Mouse (Mus musculus): ENCODE results near the gene Adamts2. TPM values are rescaled to one million over a fixed set of nuclear protein-coding genes. Genes with fewer than 3 reads are reported as not detected.

Gene Adamts2
- 9.0 and 10.2 TPM in 2 replicates for polyA plus RNA-seq (2014; fragmentation: Nextera tagmentation; extraction: Ambion mirVana)

- Histone ChIP-seq H3K4me2 (ENCODE audit: low read length) (peak within 1 kb of the TSS; percentile 91), H3K4me1 (replicated peaks; ENCODE audit: control insufficient read depth, insufficient read depth, low read length) (peaks cover 8% of the 10 kb centered on the region; the same call in 1 of the 2 replicates), H3K27me3 (replicated peaks; ENCODE audit: control insufficient read depth, insufficient read depth, low read length) (peaks cover 42% of the 10 kb centered on the region), H3K9me3 (ENCODE audit: control insufficient read depth, low read length) (no peaks in the 10 kb centered on the region), H3K9ac (ENCODE audit: low read length) (peak within 1 kb of the TSS; percentile 53), H3K36me3 (ENCODE audit: control insufficient read depth, insufficient read depth, low read length) (no peaks in the 10 kb centered on the region), H3K27ac (ENCODE audit: low read depth) (0 out of 2 replicates have a peak within 1 kb of the TSS, but pooled peaks have one; percentile 22), H3K4me3 (ENCODE audit: low read depth, low read length) (peak within 1 kb of the TSS; percentile 66)
- WGBS = under 1% methylated on average over 57 of the region's 82 CpGs
- DNase-seq (ENCODE audit: low spot score) (peak; percentile 81), ATAC-seq (replicated peaks; ENCODE audit: low FRiP score, low TSS enrichment, low read depth) (peak; percentile 78)
Observed at GRCm38 (mm10) chr11:50601641-50602355, at the start of gene Adamts2. TSS of gene Adamts2 (plus strand) at chr11:50602084.

GRCm38 (mm10) chr11:50557064-50557463 is 44.8 kb upstream of the Adamts2 start:
- no peak for ATAC-seq (replicated peaks; ENCODE audit: low FRiP score, low TSS enrichment, low read depth)
- Histone ChIP-seq H3K27ac (ENCODE audit: low read depth) (no peak overlapping the region), H3K9me3 (ENCODE audit: control insufficient read depth, low read length) (peaks cover 8% of the 10 kb centered on the region; the same call in 1 of the 2 replicates)

DNA sequence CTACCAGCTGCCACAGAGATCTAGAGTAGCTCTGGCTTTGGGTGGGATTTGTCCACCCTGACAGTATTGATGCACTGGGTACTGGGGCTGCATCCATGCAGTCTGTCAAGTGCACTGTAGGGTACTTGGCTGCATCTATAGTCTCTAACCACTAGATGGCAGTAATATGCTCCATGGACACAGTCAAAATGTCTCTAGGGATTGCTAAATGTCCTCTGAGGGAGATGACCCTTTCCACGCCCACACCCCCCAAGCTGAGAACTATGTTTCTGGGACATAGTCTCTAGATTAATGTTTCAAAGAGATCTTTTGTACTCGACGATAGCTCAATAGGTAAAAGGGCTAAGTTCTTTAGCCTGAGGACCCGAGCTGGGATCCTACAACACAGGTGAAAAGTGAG is 42.8 kb upstream of the Adamts2 start:
- DNase-seq (ENCODE audit: low spot score) = peak; percentile 54
- Histone ChIP-seq H3K4me1 (replicated peaks; ENCODE audit: control insufficient read depth, insufficient read depth, low read length) (no peaks in the 10 kb centered on the region), H3K27me3 (replicated peaks; ENCODE audit: control insufficient read depth, insufficient read depth, low read length) (no peaks in the 10 kb centered on the region), H3K36me3 (ENCODE audit: control insufficient read depth, insufficient read depth, low read length) (no peaks in the 10 kb centered on the region), H3K27ac (ENCODE audit: low read depth) (no peak overlapping the region), H3K4me3 (ENCODE audit: low read depth, low read length) (no peak overlapping the region), H3K9me3 (ENCODE audit: control insufficient read depth, low read length) (peaks cover 8% of the 10 kb centered on the region; the same call in 1 of the 2 replicates), H3K9ac (ENCODE audit: low read length) (no peak overlapping the region), H3K4me2 (ENCODE audit: low read length) (no peak overlapping the region)
- WGBS = 29% methylated on average over 4 of the region's 4 CpGs
- no peak for ATAC-seq (replicated peaks; ENCODE audit: low FRiP score, low TSS enrichment, low read depth)

More at GRCm38 (mm10) chr11:50557064-50557463, 44.8 kb upstream of the Adamts2 start:
- no peak for DNase-seq (ENCODE audit: low spot score)
- H3K4me1 ChIP-seq (replicated peaks; ENCODE audit: control insufficient read depth, insufficient read depth, low read length) = no peaks in the 10 kb centered on the region
- WGBS = 89% methylated on average over 3 of the region's 3 CpGs
- no peak overlapping the region for H3K4me2 ChIP-seq (ENCODE audit: low read length)
- no peak overlapping the region for H3K9ac ChIP-seq (ENCODE audit: low read length)
- H3K4me3 ChIP-seq (ENCODE audit: low read depth, low read length) = no peak overlapping the region
- no peaks in the 10 kb centered on the region for H3K27me3 ChIP-seq (replicated peaks; ENCODE audit: control insufficient read depth, insufficient read depth, low read length)
- H3K36me3 ChIP-seq (ENCODE audit: control insufficient read depth, insufficient read depth, low read length) = no peaks in the 10 kb centered on the region

GRCm38 (mm10) chr11:50565466-50566211 is 36.2 kb upstream of the Adamts2 start:
- no peak for DNase-seq (ENCODE audit: low spot score)
- Histone ChIP-seq H3K27ac (ENCODE audit: low read depth) (no peak overlapping the region), H3K4me1 (replicated peaks; ENCODE audit: control insufficient read depth, insufficient read depth, low read length) (no peaks in the 10 kb centered on the region), H3K9me3 (ENCODE audit: control insufficient read depth, low read length) (no peaks in the 10 kb centered on the region), H3K36me3 (ENCODE audit: control insufficient read depth, insufficient read depth, low read length) (no peaks in the 10 kb centered on the region), H3K4me3 (ENCODE audit: low read depth, low read length) (no peak overlapping the region), H3K9ac (ENCODE audit: low read length) (no peak overlapping the region), H3K27me3 (replicated peaks; ENCODE audit: control insufficient read depth, insufficient read depth, low read length) (no peaks in the 10 kb centered on the region), H3K4me2 (ENCODE audit: low read length) (no peak overlapping the region)
- WGBS = 70% methylated on average over 20 of the region's 20 CpGs
- ATAC-seq (replicated peaks; ENCODE audit: low FRiP score, low TSS enrichment, low read depth) = no peak

- no peaks in the 10 kb centered on the region for H3K4me1 ChIP-seq (replicated peaks; ENCODE audit: control insufficient read depth, insufficient read depth, low read length)
- WGBS = 69% methylated on average over 6 of the region's 6 CpGs
- H3K4me2 ChIP-seq (ENCODE audit: low read length) = no peak overlapping the region
- H3K9ac ChIP-seq (ENCODE audit: low read length) = no peak overlapping the region
- no peak for ATAC-seq (replicated peaks; ENCODE audit: low FRiP score, low TSS enrichment, low read depth)
- H3K27me3 ChIP-seq (replicated peaks; ENCODE audit: control insufficient read depth, insufficient read depth, low read length) = no peaks in the 10 kb centered on the region
- H3K36me3 ChIP-seq (ENCODE audit: control insufficient read depth, insufficient read depth, low read length) = no peaks in the 10 kb centered on the region
- no peak overlapping the region for H3K27ac ChIP-seq (ENCODE audit: low read depth)
- no peak for DNase-seq (ENCODE audit: low spot score)
- H3K4me3 ChIP-seq (ENCODE audit: low read depth, low read length) = no peak overlapping the region
- H3K9me3 ChIP-seq (ENCODE audit: control insufficient read depth, low read length) = no peaks in the 10 kb centered on the region
Observed at GRCm38 (mm10) chr11:50571448-50571847, 30.4 kb upstream of the Adamts2 start.

DNA sequence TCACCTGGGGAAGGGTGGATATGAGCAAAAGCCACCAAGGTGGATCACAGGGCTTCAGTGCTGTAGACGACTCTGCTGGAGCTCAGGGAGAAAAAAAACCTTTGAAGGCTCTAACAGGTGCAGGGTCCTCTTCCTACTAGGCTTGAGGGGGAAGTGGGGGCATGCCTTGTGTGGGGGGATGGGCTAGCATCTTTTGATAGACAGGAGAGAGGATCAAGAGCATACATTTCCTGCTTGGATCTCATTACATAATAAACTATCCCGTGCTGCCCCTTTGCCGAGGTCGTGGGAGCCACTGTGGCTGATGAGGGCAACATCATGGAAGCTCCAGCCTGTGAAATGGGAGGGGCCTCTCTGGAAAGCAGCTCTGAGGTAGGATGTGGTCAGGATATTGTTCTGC is 25.4 kb upstream of the Adamts2 start:
- 50% methylated on average over 4 of the region's 4 CpGs for WGBS
- no peaks in the 10 kb centered on the region for H3K36me3 ChIP-seq (ENCODE audit: control insufficient read depth, insufficient read depth, low read length)

GRCm38 (mm10) chr11:50587026-50587425 is 14.9 kb upstream of the Adamts2 start:
- ATAC-seq (replicated peaks; ENCODE audit: low FRiP score, low TSS enrichment, low read depth) = no peak
- Histone ChIP-seq H3K9me3 (ENCODE audit: control insufficient read depth, low read length) (no peaks in the 10 kb centered on the region), H3K4me1 (replicated peaks; ENCODE audit: control insufficient read depth, insufficient read depth, low read length) (no peaks in the 10 kb centered on the region), H3K9ac (ENCODE audit: low read length) (no peak overlapping the region), H3K27ac (ENCODE audit: low read depth) (no peak overlapping the region), H3K4me2 (ENCODE audit: low read length) (no peak overlapping the region), H3K27me3 (replicated peaks; ENCODE audit: control insufficient read depth, insufficient read depth, low read length) (no peaks in the 10 kb centered on the region), H3K36me3 (ENCODE audit: control insufficient read depth, insufficient read depth, low read length) (no peaks in the 10 kb centered on the region), H3K4me3 (ENCODE audit: low read depth, low read length) (no peak overlapping the region)
- DNase-seq (ENCODE audit: low spot score) = no peak
- 48% methylated on average over 7 of the region's 7 CpGs for WGBS

More for the DNA sequence above, 25.4 kb upstream of the Adamts2 start:
- no peaks in the 10 kb centered on the region for H3K4me1 ChIP-seq (replicated peaks; ENCODE audit: control insufficient read depth, insufficient read depth, low read length)
- no peak overlapping the region for H3K27ac ChIP-seq (ENCODE audit: low read depth)
- no peak overlapping the region for H3K9ac ChIP-seq (ENCODE audit: low read length)
- no peak overlapping the region for H3K4me2 ChIP-seq (ENCODE audit: low read length)
- no peaks in the 10 kb centered on the region for H3K9me3 ChIP-seq (ENCODE audit: control insufficient read depth, low read length)
- H3K27me3 ChIP-seq (replicated peaks; ENCODE audit: control insufficient read depth, insufficient read depth, low read length) = no peaks in the 10 kb centered on the region
- no peak for DNase-seq (ENCODE audit: low spot score)
- no peak overlapping the region for H3K4me3 ChIP-seq (ENCODE audit: low read depth, low read length)
- ATAC-seq (replicated peaks; ENCODE audit: low FRiP score, low TSS enrichment, low read depth) = no peak

DNA sequence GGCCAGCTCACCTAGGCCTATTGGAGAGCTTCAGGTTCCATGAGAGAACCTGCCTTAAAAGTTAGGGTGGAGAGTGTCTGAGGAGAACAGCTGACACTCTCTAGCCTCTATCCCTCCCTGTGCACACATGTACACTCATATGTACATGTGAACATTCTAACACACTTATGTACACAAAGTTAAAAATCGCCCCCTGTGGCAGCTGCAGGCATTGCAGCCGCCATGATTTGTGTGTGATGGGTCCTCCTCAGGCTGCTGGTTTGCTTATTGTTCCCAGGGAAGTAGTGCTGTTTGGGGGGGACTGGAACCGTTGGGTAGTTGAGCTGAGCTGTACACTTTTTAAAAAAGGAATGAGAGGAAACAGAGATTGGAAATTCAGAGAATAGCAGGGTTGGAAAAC is 14.1 kb upstream of the Adamts2 start:
- 20% methylated on average over 3 of the region's 3 CpGs for WGBS
- H3K27me3 ChIP-seq (replicated peaks; ENCODE audit: control insufficient read depth, insufficient read depth, low read length) = no peaks in the 10 kb centered on the region
- no peak overlapping the region for H3K9ac ChIP-seq (ENCODE audit: low read length)
- no peaks in the 10 kb centered on the region for H3K4me1 ChIP-seq (replicated peaks; ENCODE audit: control insufficient read depth, insufficient read depth, low read length)
- H3K4me2 ChIP-seq (ENCODE audit: low read length) = no peak overlapping the region
- no peak overlapping the region for H3K27ac ChIP-seq (ENCODE audit: low read depth)
- H3K9me3 ChIP-seq (ENCODE audit: control insufficient read depth, low read length) = no peaks in the 10 kb centered on the region
- no peak overlapping the region for H3K4me3 ChIP-seq (ENCODE audit: low read depth, low read length)
- ATAC-seq (replicated peaks; ENCODE audit: low FRiP score, low TSS enrichment, low read depth) (no peak), DNase-seq (ENCODE audit: low spot score) (peak; percentile 80)
- H3K36me3 ChIP-seq (ENCODE audit: control insufficient read depth, insufficient read depth, low read length) = no peaks in the 10 kb centered on the region
